Mouse (Mus musculus) neutrophil, adult 5-6 weeks (primary cell): ENCODE results near the gene Map3k9. TPM values are rescaled to one million over a fixed set of nuclear protein-coding genes. Genes with fewer than 3 reads are reported as not detected.
A peak's percentile ranks its signal among the peaks of the same experiment; 100 is the strongest.

ENCODE experiments used
- ATAC-seq: fragments of 151-379, 151-347 bp; 2 replicates; pipeline ENCODE4 v1.8.0; 2017; ENCODE audit warnings: mild to moderate bottlenecking, moderate TSS enrichment; ENCODE audit not compliant: insufficient number of reproducible peaks, poor library complexity, low FRiP score, severe bottlenecking; ENCODE audit errors: extremely low read depth
- total RNA-seq: library from RNA; stranded (forward); fragments of 200-1000 nt; gene quantifications from 2 replicates; pipeline ENCODE4 v1.2.3, GENCODE M21; 2017

Map3k9 gene
- total RNA-seq, 1 experiment from 2014 or later, result 30.1 TPM

DNA sequence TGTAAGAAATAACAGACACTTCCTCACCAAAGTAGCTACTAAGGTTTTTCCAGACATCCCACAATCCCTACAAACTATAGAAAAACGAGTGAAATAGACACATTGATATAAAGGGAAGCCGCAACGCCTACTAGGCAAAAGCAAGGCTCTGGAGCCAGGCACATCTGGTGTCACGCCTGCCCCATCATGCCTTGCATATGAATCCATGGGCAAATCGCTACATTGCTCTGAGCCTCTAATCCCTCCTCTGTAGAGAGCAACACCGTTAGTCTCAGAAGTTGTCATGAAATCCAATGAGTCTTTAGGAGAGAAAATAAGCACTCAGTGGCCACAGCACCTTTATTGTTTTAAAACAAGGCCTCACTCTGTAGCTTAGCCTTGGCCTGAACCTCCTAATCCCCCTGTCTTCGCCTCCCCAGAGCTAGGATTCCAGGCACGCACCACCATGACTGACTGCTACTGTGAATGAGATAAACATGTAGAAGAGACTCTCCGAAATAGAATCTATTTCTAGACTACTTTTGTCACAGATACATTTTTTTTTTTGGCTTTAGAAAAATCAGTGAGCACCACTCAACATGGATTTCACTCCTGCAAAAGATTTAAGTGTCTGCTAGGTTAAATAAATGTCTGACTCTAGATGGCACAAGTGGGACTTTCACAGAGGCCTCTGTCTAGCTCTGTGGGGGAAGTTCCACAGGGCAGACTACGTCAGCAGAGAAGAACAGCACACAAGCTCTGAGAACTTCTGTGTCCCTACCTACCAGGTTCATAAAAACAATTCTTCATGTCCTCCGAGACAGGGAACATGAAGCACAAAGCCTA, 45.5 kb downstream of the Map3k9 start:
- peak; percentile 46; the same call in 1 of the 2 replicates for ATAC-seq

DNA sequence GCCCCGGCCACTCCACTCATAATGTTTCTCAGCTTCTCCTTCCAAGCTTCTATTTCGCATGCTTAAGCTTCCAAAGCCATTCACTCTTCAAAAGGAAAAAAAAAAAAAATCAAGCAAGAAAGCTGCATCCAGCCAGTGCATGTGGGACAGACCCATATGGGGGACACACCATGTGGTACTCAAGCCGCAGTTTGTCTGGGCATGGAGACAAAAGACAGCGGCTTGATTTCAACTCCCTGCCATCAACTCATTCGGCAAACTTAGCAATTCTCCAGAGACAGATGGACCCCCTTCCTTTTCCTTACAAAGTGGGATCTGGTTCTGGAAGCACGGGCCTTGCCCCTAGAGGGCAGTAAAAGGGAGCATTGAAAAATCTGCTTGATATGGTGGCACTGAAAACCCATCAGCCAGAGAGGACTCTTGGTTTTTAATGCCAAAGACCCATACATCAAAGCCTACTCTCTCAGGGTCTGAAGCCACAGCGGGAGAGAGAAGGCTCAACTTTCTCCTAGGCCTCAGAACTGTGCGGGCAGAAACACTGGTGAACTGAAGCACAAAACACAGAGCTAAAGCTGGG, 54.6 kb downstream of the Map3k9 start:
- no peak for ATAC-seq

DNA sequence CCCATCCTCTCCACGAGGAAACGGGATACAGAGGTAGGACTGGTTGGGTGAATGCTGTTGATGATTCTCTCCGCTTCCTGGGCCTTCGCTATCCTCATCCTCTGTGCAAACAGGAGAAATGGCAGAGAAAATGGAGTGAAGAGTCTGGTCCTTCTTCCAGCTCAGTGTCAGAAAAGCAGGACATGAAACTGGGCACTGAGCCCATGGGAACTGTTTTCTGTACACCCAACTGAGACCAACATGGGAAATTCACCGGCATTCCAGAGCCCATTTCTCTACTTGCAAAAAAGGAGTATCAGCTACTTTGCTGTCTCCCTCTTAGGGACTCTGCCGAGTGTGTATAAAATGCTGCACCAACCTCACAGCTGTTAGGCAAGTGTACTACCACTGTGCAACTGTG, 56.2 kb downstream of the Map3k9 start:
- no peak for ATAC-seq

DNA sequence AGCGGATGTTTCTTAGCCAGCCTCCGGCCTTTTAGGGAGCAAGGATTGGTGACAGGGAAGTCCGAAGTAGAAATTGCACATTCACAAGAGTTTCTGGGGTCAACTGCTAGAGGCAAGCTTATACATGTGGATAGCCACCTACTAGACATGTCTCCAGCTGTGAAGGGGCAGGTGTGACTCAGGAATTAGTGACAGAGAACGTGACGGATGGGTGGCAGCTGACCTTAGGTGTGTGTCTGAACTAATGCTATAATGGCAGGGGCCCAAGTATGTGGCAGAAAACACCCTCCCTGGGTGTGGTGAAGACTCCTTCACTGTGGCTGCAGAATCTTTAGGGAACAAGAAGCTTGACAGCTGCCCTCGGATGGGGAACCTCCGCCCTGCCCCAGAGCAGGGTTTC, 57.6 kb downstream of the Map3k9 start:
- no peak for ATAC-seq

DNA sequence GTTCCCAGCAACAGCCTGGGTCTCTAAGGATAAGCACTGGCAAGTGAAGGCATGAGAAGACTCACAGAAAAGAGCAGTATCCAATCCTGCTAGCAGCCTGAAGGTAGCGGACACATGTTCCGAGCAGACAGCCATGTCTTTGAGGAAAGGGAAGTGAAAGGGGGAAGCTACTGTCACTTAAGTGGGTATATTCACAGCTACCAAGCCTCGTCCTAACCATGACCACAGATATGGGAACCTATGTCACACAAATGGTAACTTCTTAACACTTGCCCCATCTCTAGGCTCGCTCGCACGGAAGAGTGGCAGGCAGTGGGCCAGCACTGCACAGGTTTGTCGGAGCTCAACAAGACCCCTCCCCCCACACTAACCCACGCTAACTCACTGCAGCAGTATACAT, 61.3 kb downstream of the Map3k9 start:
- peak; percentile 84 for ATAC-seq

DNA sequence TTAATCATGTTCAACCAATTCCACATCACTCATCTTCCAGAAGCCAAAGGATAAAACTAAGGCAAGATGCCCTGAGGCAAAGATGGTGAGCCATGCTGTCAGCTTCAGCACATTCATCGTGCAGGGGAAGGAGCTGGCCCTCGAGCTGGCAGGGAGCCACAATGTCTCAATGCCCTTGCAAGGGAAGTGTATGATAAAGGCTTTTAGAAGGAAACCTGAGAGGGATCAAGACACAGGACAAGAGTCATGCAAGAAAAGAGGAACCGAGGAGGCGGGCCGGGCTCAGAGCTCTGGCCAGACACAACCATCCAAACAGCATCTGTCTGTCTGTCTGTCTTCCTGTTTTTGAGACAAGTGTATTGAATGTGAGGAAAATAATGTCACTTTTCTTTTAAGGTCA, 61.8 kb downstream of the Map3k9 start:
- peak; percentile 68 for ATAC-seq

DNA sequence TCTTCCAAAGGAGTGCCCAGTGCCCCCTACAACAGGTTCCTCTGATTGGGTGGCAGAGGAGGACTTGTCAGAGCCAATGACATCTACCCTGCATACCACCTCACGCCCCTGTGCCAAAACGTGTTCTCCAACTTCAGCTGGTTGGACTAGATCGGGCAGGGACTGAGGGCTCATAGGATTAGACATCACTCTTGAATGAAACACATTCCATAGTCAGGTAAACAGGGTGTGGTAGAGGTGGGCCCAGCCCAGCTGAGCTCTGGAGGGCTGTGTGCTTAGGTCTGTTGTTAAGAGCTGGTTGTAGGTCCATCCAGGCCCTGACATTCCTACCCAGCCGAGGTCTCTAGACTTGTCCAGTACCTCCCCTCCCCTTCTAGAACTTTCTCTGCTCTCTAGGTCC, 68.4 kb downstream of the Map3k9 start:
- no peak for ATAC-seq

DNA sequence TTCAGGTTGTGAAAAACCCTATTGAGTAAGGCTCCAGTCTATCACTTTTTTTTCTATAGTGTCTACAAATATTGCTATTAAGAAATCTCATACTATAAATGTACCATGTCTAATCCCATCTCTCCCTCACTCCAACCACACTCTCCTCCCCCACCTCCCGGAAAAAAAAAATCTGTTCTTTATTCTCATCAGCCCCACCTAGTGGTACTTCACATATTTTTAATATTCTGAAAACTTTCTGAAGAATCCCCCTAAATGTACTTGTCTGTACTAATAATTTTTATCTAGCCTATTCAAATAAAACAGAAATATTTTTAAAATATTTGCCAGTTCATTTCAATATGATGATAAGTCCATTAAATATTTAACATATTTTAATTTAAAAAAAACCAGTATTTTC, 78.1 kb downstream of the Map3k9 start:
- ATAC-seq, result no peak

DNA sequence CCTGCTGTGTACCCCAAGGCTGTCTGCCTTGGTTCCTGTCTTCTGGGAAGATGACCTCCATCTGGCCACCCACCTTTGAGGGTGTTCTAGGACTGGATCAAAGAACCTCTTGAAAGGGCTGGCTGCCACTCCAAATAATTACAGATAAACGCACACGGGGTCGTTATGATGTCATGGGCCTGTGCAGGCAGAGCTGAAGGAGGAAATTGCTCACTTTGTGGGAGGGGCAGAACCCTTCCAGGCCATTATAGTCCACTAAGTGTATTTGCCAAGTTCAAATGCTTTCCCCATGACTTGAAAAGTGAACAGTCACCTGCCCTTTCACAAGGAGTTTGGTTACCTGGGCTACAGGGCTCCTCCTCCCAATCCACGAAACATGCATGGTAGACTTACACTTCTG, 83.0 kb downstream of the Map3k9 start:
- ATAC-seq, result no peak

DNA sequence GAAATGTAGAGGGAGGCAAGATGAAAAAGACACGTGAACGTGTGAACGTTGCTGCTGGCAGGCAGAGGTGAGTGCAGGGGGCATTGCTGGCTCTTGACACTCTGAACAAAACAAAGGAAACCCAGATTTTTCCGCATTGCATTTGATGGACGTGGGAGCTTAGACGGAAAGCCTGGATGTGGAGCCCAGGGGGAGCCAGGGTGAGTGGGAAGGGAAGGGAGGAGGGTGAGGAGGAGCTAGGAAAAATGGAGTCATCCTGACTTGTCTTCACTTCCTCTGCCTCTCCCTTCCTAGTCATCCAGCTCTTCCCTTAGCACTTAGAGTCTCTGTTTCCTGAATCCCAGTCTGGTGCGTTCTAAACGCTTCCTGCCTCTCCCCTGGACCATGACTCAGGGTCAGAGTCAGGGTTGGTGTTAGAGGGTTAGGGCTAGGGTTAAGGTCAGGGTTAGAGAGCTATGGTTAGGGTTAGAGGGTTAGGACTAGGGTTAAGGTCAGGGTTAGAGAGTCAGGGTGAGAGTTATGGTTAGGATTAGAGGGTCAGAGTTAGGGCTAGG, 89.7 kb downstream of the Map3k9 start:
- ATAC-seq, result no peak

DNA sequence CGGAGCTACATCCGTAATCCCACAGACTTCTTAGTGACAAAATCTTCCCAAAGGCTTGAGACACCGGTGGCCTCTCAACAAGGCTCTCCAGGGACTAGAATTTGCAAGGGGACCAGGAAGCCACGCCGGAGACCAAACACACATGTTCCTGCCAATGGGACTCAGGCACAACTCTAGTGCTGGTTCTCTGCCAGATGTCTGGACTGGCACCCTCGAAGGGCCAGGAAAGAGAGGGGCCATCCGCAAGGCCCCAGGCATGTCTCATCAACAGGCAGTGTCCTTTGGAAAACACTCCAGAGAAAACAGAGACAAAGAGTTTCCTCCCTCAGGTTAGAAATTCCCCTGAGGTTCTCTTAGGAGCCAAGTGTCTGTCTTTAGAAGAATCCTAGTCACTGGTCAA, 90.2 kb downstream of the Map3k9 start:
- ATAC-seq, result no peak

DNA sequence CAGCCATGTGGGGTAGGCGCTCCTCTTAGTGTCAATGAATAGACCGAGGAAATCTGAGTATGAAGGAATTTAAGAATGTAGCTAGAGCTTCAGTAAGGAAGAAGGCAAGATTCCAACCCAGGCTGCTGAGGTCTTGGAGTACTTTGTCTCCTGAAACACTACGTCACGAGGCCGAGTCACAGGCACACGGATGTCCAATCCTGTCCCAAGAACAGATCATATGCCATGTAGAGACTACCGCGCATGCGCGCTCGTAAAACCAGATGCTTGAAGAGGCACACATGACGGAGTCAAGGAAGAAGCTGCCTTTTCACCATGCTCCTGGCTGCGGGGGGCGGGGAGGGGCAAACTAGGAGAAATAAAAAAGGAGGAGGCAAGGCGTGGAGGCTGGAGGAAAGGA, 90.9 kb downstream of the Map3k9 start:
- no peak for ATAC-seq

DNA sequence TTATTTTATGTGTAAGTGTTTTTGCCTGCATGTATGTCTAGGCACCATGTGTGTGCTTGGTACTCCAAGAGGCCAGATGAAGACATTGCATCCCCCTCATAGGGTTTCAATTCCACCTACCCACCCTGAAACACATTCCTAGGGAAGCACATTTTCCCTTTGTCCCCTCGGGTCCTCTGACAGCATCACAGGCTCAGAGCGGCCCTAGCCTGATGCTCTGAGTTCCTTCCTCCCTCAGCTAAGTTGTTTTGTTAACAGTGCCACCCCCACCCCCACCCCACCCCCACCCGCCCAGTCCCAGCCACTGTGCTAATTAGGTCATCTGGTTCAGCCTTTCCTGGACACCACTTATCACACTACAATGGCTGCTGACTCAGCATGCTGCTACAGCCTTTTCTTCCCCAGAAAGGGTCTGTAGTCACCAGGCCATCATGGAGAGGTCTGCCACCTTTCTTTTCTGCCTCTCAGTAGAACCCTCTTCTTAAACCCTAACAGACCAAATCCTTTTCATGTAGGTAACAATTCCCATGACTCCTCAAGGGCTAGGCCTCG, 91.4 kb downstream of the Map3k9 start:
- no peak for ATAC-seq

DNA sequence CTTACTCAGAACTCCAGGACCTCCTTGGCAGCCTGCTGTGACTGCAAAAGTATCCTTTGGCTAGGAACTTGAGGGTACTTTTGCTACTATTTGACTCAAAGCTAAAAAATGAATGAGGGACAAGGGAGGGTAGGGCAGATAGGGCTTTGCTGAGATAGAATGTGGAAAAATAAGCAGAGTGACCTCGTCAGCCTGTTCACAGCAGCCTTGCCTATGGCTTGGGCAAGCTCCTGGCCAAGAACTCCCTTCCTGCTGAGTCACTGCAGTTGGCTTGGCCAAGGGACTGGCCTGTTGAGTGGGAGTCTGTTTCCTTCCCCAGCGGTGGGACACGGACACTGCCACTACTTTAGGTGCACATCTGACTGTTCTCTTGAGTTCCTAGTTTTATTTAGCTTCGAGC, 92.4 kb downstream of the Map3k9 start:
- no peak for ATAC-seq

DNA sequence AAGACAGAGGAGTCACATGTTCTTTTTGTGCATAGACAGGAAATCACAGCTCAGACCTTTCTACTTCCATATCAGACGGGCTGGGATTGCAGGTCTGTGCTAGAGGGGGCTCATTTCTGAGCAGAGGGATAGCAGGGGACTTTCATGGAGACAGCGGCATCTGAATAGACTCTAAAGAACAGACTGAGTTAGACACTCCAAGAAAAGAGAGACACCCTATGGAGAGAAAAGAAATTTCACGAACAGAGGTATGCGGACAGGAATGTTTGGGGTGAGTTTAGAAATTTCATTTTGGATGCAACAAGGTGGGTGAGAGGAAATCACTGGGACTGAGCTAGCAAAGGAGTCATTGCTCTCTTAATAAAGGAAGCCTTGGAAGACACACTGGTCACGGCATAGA, 93.1 kb downstream of the Map3k9 start:
- ATAC-seq, result no peak

DNA sequence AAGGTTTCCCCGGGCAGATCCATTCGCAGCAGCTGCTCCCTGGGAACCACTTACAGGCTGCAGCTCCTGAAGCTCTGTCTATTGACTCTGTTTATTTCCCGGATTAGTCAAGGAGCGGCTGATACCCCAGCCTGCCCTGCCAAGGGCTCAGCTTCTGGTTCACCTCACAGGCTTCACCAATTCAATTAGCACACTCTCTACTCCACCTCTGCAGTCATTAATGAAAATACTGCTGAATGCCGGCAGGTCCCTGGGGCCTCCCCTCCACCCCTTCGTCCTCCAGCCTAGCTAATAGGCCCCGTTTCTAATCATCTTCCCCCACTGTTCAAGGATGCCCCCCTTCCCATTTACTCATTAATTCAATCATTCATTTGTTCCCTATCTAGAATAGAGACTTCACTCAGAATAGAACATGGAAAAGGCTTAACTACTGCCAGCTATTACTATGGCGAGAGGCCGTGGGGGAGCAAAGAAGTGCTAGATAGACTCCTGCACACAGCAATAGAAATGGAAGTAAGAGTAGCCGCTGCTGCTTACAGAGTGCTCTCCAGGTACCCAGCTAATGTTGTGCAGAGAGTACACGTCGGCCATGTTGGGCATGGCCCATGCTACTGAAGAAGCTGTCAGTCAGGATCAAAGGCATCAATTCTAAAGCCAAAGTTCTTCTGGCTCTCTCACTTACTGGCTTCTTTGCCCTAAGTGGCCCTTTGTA, 94.4 kb downstream of the Map3k9 start:
- no peak for ATAC-seq

DNA sequence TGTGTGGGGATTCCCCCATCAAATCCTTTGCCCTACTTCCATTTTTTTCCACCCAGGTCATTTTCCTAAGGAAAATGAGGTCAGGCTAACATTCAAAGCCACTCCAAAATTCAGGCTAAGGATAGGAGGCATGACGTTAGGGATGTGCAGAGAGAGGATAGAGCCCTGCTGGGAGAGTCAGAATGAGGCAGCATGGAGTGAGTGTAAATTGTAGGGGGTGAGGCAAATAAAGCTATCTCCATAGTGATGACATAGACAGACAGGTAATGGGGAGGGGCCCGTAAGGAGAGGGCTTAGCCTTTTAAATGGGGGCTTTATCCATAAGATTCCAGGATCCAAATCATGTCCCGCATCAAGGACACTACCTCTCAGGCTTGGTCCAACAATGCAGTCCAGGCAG, 95.0 kb downstream of the Map3k9 start:
- ATAC-seq, result no peak

DNA sequence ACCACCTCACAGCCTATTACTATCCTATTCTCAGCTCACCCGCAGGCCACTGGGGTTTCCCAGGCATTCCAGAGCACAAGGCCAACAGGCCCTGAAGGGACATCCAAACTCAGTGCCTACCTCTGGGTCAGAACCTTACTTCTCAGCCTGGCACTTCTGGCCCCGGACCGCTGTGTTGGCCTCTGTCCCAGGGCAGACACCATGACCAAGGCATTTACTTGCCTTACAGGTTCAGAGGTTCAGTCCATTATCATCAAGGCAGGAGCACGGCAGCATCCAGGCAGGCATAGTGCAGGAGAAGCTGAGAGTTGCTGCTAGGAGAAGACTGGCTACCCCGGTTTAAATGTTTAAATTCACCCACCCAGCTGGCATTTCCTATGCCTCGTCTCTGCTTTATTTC, 96.9 kb downstream of the Map3k9 start:
- no peak for ATAC-seq

DNA sequence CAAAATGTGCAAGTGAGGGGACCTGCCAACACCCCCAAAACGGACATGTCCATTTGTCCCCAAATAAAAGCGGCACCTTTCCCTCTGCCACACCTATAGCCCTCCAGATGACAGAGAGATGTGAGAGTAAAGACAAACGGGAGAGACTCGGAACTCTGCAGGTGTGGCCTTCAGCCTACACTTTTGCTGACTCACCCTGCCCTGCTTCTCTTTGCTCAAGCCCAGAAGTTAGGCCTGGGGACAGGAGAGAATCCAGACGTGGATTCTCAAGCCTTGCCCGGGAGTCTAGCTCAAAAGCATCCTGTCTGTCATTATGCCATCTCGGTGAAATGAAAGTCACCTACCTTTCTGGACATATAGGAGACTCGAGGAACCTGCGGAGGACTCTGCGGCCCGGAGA, 97.6 kb downstream of the Map3k9 start:
- no peak for ATAC-seq
